Mouse (Mus musculus) embryonic fibroblast, embryonic 13.5 days (primary cell): Measurements from ENCODE around the gene Pde6g.

Experiments used
- CTCF ChIP-seq: IDR thresholded peaks from 2 replicates; pipeline ENCODE4 v1.5.1; 2011; ENCODE audit warnings: mild to moderate bottlenecking, control low read depth, low read length, moderate library complexity, borderline replicate concordance; ENCODE audit not compliant: insufficient read depth
- POLR2A ChIP-seq: IDR thresholded peaks from 2 replicates; pipeline ENCODE4 v1.6.1; 2011; ENCODE audit warnings: low read depth, mild to moderate bottlenecking, control low read depth, low read length, moderate library complexity

DNA sequence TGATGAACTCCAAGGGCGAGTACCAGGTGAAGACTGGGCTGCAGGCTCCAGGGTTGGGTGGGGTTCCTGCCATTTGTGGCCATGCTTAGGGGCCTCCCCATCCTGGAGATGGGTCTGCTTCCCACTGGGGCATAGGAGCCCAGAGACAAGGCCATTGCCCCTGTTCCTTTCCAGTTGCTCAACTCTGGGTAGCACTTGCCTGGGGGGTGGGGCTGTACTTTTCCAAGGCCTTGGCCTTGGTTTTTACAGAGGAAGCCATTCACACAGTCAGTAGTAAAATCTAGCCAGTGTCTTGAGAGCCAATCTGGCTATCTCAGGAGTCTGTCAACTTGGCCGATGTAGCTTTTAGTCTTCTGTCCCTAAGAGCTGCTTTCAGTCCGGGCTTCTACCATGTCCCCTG is 44.1 kb upstream of the Pde6g start:
- no peak for TF ChIP-seq CTCF
- no peak for TF ChIP-seq POLR2A
